ENCODE assay signal across 8 mouse cellular contexts in the genomic region with DNA sequence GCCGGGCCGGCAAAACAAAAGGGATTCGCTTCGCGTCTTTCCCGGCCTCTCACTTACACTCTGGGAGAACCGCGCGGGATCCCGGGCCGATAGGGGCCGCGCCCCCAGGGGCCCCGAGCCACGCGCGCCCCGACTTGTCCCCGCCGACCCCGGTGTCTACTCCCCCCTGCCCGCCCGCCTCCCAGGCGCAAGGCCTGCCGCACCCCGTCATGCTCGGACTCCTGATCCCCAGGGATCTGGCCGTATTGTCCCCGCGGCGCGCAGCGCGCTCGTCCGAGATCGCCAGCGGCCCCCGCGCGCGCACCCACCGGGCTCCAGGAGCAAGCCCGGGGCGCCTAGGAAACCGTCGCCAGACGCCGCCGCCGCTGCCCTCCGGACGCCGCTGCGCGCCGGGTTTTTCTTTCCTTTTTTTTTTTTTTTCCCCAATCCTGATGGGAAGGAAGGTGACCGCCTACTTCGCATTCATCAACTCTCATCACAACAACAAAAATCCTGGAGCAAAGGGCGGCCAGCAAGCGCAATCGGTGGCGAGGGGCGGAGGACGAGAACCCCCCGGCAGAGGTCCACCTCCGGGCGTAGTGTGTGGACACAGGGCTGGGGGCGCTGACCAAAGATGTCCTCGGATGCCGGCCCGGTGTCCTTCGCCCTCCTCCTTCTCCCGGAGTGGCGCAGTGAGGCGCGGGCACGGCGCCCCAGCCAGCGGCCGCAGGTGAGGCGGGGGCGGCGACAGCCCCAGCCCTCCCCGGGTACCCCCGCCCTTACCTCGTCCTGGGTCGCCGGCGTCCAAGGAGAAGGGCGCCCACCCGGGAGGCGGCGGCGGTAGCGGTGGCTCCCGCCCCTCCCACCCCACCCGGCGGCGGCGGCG. TPM values are rescaled to one million over a fixed set of nuclear protein-coding genes. Genes with fewer than 3 reads are reported as not detected.
DNase-seq lines count a peak whose midpoint lies in the region; ATAC-seq and TF ChIP-seq lines count a peak whose summit lies in the region.

No protein-coding gene starts in this region.

- peak overlapping the region; percentile 57 for H3K4me3 ChIP-seq in C2C12 (ENCODE audit: insufficient read depth, poor library complexity, severe bottlenecking)
- H3K4me3 ChIP-seq in embryonic facial prominence, embryonic 12.5 days: peak overlapping the region; percentile 86
- peak overlapping the region; percentile 96 for H3K4me3 ChIP-seq in heart, embryonic 15.5 days
- H3K4me3 ChIP-seq in lung, embryonic 16.5 days (ENCODE audit: low read length): peak overlapping the region; percentile 77

- TF ChIP-seq CTCF in C2C12 (IDR thresholded peaks at IDR 0.05; ENCODE audit: control insufficient read depth, insufficient read depth, insufficient read length): no peak

- DNase-seq in R1 (ENCODE audit: low read depth, low spot score): peak; percentile 52
- peak; percentile 49 to 79 for DNase-seq in kidney, postnatal 25 days
- peak; percentile 49 to 56 for DNase-seq in right cerebral cortex, postnatal 10 days (ENCODE audit: low spot score in 2 of 2)
- no peak for DNase-seq in B cell, adult 2 months

- no peaks in the 10 kb centered on the region for H3K9me3 ChIP-seq in embryonic facial prominence, embryonic 12.5 days
- no peaks in the 10 kb centered on the region for H3K9me3 ChIP-seq in heart, embryonic 15.5 days (replicated peaks)
- no peaks in the 10 kb centered on the region for H3K9me3 ChIP-seq in lung, embryonic 16.5 days (ENCODE audit: control insufficient read depth, low read length)

- peak overlapping the region; percentile 89 for H3K4me2 ChIP-seq in embryonic facial prominence, embryonic 12.5 days (replicated peaks)
- H3K4me2 ChIP-seq in heart, embryonic 15.5 days: peak overlapping the region; percentile 95
- H3K4me2 ChIP-seq in lung, embryonic 16.5 days (ENCODE audit: low read depth, low read length): peak overlapping the region; percentile 97

- WGBS in embryonic facial prominence, embryonic 12.5 days: under 1% methylated on average over 62 of the region's 102 CpGs
- under 1% methylated on average over 74 of the region's 102 CpGs for WGBS in heart, embryonic 15.5 days
- under 1% methylated on average over 84 of the region's 102 CpGs for WGBS in lung, embryonic 16.5 days

- H3K79me3 ChIP-seq in C2C12 (ENCODE audit: low read depth): peaks cover 38% of the 10 kb centered on the region

- peak overlapping the region; percentile 98 for H3ac ChIP-seq in C2C12 (ENCODE audit: control insufficient read depth, insufficient read length, low read depth)

- H3K27me3 ChIP-seq in C2C12 (ENCODE audit: control insufficient read depth, insufficient read depth, insufficient read length): no peaks in the 10 kb centered on the region
- 0 out of 2 replicates have a peak, but pooled peaks cover 3% of the 10 kb centered on the region for H3K27me3 ChIP-seq in embryonic facial prominence, embryonic 12.5 days
- no peaks in the 10 kb centered on the region for H3K27me3 ChIP-seq in heart, embryonic 15.5 days
- no peaks in the 10 kb centered on the region for H3K27me3 ChIP-seq in lung, embryonic 16.5 days (ENCODE audit: control insufficient read depth, insufficient read depth, low read depth, low read length)

- peaks cover 53% of the 10 kb centered on the region for H3K79me2 ChIP-seq in C2C12 (ENCODE audit: control insufficient read depth, insufficient read depth)

- peak overlapping the region; percentile 99 for H3K9ac ChIP-seq in embryonic facial prominence, embryonic 12.5 days
- peak overlapping the region; percentile 98 for H3K9ac ChIP-seq in heart, embryonic 15.5 days
- H3K9ac ChIP-seq in lung, embryonic 16.5 days (ENCODE audit: low read length): peak overlapping the region; percentile 93

- H3K4me1 ChIP-seq in embryonic facial prominence, embryonic 12.5 days: peaks cover 34% of the 10 kb centered on the region
- peaks cover 36% of the 10 kb centered on the region for H3K4me1 ChIP-seq in heart, embryonic 15.5 days (replicated peaks)
- peaks cover 35% of the 10 kb centered on the region for H3K4me1 ChIP-seq in lung, embryonic 16.5 days (replicated peaks; ENCODE audit: control insufficient read depth, insufficient read depth, low read length)

- H3K27ac ChIP-seq in embryonic facial prominence, embryonic 12.5 days: peak overlapping the region; percentile 99
- peak overlapping the region; percentile 98 for H3K27ac ChIP-seq in heart, embryonic 15.5 days
- peak overlapping the region; percentile 98 for H3K27ac ChIP-seq in lung, embryonic 16.5 days (ENCODE audit: low read length)

- peak; percentile 26; the same call in 1 of the 2 replicates for ATAC-seq in embryonic facial prominence, embryonic 12.5 days (ENCODE audit: insufficient number of reproducible peaks, insufficient read depth, low FRiP score, low TSS enrichment)
- ATAC-seq in heart, embryonic 15.5 days (replicated peaks; ENCODE audit: insufficient number of reproducible peaks, insufficient read depth, low FRiP score, low read depth): no peak; the same call in 1 of the 2 replicates
- peak; percentile 24; the same call in 1 of the 2 replicates for ATAC-seq in lung, embryonic 16.5 days (ENCODE audit: low read depth)

- H3K36me3 ChIP-seq in C2C12 (ENCODE audit: control insufficient read depth, insufficient read depth): no peaks in the 10 kb centered on the region
- no peaks in the 10 kb centered on the region for H3K36me3 ChIP-seq in embryonic facial prominence, embryonic 12.5 days
- H3K36me3 ChIP-seq in heart, embryonic 15.5 days: no peaks in the 10 kb centered on the region
- H3K36me3 ChIP-seq in lung, embryonic 16.5 days (ENCODE audit: control insufficient read depth, insufficient read depth, low read length): no peaks in the 10 kb centered on the region

TF ChIP-seq in C2C12, 6 proteins besides CTCF, POLR2A, EP300 and RAD21:
- TF ChIP-seq MYOD1 (IDR thresholded peaks at IDR 0.05; ENCODE audit: control insufficient read depth, insufficient read length, low read depth): no peak
- no peak for TF ChIP-seq USF1 (IDR thresholded peaks at IDR 0.05; ENCODE audit: low read depth)
- TF ChIP-seq CEBPB (IDR thresholded peaks at IDR 0.05; ENCODE audit: low read depth): no peak
- TF ChIP-seq FOSL1 (IDR thresholded peaks at IDR 0.05; ENCODE audit: insufficient read depth, low read length, poor library complexity, severe bottlenecking): no peak
- no peak for TF ChIP-seq MAX (IDR thresholded peaks at IDR 0.05)
- no peak for TF ChIP-seq MYOG (IDR thresholded peaks at IDR 0.05; ENCODE audit: control insufficient read depth, extremely low read depth, insufficient read length)

RNA-seq across cellular contexts. Expression of gene Fgfr2, which starts 0.5 kb away (rescaled TPM):
- 1.7 TPM for polyA plus RNA-seq in C2C12 (2012; fragmentation: generic; extraction: Trizol)
- 121 and 122 TPM in 2 replicates for polyA plus RNA-seq in embryonic facial prominence, embryonic 12.5 days (2016; fragmentation: Nextera tagmentation; extraction: Ambion mirVana)
- 17.2 and 32.2 TPM in 2 replicates for polyA plus RNA-seq in heart, embryonic 15.5 days (2015; fragmentation: Nextera tagmentation; extraction: Ambion mirVana)
- 175 and 182 TPM in 2 replicates for polyA plus RNA-seq in lung, embryonic 16.5 days (2015; fragmentation: Nextera tagmentation; extraction: Ambion mirVana)

RNA-seq across cellular contexts. Expression of gene Ctbp2, which starts 1.5 kb away (rescaled TPM):
- polyA plus RNA-seq in C2C12 (2012; fragmentation: generic; extraction: Trizol): 43.2 TPM
- 101 and 114 TPM in 2 replicates for polyA plus RNA-seq in embryonic facial prominence, embryonic 12.5 days (2016; fragmentation: Nextera tagmentation; extraction: Ambion mirVana)
- 40.8 and 48.8 TPM in 2 replicates for polyA plus RNA-seq in heart, embryonic 15.5 days (2015; fragmentation: Nextera tagmentation; extraction: Ambion mirVana)
- polyA plus RNA-seq in lung, embryonic 16.5 days (2015; fragmentation: Nextera tagmentation; extraction: Ambion mirVana): 75.4 and 78.4 TPM in 2 replicates

Comparison
In these comparisons a context has a peak if more than half of its experiments do, and no peak if none do; other contexts are left out.
1. DNase-seq: peak in R1 (single experiment), kidney, postnatal 25 days (2 of 2) and right cerebral cortex, postnatal 10 days (2 of 2); none in B cell, adult 2 months (0 of 2).
2. Peak in every context shown above with its lines, with median percentiles within 50 percentile points of each other: H3K4me3 ChIP-seq, H3K27ac ChIP-seq, H3K4me2 ChIP-seq and H3K9ac ChIP-seq.